Mouse (Mus musculus) splenic B cell, adult 2 months (primary cell): ENCODE results near the gene Rpl39.

Experiments used
- DNase-seq: peaks from one replicate; pipeline ENCODE4 v3.0.0-alpha.2; 2011; ENCODE audit warnings: low read depth, low spot score
- H3K27me3 ChIP-seq: 2 replicates; pipeline ENCODE4 v1.6.1; 2012; ENCODE audit warnings: mild to moderate bottlenecking, low read length, moderate library complexity, mixed read lengths; ENCODE audit not compliant: control insufficient read depth, poor library complexity, insufficient read depth, severe bottlenecking
- H3K36me3 ChIP-seq: 2 replicates; pipeline ENCODE4 v1.6.1; 2012; ENCODE audit warnings: mild to moderate bottlenecking, low read length, moderate library complexity, mixed read lengths; ENCODE audit not compliant: control insufficient read depth, poor library complexity, insufficient read depth, severe bottlenecking

The Rpl39 gene

DNA sequence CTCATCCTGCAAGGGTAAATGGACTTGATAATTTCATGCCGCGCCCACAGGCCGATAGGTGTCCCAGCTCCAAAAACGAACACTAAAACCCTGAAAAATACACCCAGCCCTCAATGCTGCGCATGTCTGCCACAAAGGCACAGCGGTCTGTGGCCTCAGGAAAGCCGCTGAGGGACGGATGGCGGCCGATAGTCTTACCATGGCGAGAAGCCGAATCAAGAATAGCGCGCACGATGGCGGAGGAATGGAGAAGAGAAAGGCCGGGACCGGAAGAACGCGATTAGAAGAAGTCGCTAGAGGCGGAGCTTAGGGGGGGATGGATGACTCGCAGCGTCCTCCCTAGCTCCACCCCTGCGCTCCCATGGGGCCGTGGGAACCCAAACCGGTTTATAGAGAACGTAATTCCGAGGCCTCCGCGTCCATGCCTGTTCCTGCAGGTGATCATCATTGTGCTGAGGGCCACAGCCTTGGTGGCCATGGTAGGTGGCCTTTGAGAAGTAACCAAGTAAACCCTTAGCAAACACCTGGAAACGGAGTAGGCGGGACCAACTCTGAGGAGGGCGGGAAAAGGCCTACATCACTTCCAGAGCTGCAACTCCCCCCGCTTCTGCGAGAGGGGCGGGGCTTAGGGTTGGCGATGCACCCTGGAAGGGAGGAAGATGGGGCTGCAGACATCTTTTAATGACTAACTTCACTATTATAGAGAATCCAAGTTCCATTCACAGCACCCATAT is at the start of gene Rpl39:
Gene Rpl39, minus strand, starts transcription at position 476 of the 734 bp plus-strand sequence.
- H3K36me3 ChIP-seq: no peaks in the 10 kb centered on the region
- DNase-seq: peak; percentile 93
- no peaks in the 10 kb centered on the region for H3K27me3 ChIP-seq

DNA sequence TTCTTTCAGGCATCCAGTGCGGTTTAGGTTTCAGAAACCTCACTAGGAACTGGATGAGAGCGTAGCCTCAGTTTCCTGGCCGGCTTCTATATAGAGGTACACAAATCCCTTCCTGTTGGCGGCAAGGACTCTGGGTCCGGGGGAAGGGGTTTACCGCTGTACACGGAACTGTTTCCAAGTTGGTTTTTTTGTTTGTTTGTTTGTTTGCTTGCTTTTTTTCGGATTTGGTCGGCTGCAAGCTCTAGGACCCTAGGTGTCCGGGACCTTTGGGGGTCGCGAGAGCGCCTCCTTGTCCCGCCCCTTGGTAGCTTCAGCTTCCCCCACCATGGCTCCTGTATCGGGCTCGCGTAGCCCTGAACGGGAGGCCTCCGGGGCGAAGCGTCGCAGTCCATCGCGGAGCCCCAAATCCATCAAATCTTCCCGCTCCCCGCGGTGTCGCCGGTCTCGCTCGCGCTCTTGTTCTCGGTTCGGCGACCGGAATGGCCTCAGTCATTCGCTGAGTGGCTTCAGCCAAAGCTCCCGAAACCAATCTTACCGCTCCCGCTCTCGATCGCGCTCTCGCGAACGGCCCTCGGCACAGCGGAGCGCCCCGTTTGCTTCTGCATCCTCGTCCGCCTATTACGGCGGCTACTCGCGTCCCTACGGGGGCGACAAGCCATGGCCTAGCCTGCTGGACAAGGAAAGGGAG is 41.6 kb upstream of the Rpl39 start, which contains the start of gene Nkap:
Gene Nkap, plus strand, starts transcription at position 125 of the 688 bp plus-strand sequence.
- Histone ChIP-seq H3K27me3 (no peaks in the 10 kb centered on the region), H3K36me3 (no peaks in the 10 kb centered on the region)
- peak; percentile 85 for DNase-seq

DNA sequence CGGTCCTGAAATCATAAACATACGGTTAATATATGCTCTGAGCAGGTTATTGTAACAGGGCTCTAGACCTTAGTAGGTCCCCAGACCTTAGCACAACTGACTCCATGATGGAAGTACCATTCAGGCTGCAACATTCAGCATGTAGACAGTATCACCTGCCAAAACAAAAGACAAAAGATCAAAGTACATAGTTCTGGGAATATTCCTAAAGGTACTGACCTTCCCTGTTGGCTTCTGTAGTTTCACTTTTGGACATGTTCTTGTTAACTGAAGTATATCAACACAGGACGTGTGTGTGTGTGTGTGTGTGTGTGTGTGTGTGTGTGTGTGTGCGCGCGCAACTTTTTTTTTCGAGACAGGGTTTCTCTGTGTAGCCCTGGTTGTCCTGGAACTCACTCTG is 40.3 kb upstream of the Rpl39 start:
- Histone ChIP-seq H3K27me3 (no peaks in the 10 kb centered on the region), H3K36me3 (no peaks in the 10 kb centered on the region)
- DNase-seq: no peak

DNA sequence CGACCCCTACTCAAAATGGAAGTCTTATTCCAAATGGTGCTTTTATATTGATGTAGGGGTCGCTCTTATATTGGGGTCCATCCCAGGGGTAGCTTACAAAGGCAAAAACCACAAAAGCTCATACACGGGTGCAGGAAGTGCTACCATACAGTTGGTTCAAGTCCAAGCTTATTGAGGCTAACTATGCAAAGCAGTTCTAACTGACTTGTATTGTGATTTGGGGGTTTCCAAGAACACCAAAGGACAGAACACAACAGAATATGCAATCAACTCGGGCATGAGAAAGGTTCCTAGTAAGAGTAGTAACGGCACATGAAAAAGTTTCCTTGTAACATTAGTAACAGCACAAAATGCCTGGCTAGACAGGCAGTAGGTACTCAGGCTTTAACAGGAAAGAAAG is 35.0 kb upstream of the Rpl39 start:
- no peaks in the 10 kb centered on the region for H3K27me3 ChIP-seq
- H3K36me3 ChIP-seq: no peaks in the 10 kb centered on the region
- DNase-seq: peak; percentile 48

DNA sequence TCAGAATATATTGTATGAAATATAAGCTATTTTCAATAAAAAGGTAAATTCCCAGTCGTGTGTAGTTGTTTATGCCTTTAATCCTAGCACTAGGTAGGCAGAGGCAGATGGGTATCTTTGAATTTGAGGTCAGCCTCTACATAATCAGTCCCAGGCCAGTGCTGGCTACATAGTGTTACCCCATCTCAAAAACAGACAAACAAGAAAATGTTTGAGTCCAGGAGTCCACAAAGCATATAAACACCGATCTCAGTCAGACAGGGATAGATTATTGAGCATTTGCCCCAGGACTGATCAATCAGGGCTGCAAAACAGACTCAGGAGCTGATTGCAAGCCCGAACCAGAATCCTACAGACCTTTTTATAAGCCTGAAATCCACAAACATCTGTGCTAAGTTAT is 34.4 kb upstream of the Rpl39 start:
- Histone ChIP-seq H3K36me3 (no peaks in the 10 kb centered on the region), H3K27me3 (no peaks in the 10 kb centered on the region)
- no peak for DNase-seq

DNA sequence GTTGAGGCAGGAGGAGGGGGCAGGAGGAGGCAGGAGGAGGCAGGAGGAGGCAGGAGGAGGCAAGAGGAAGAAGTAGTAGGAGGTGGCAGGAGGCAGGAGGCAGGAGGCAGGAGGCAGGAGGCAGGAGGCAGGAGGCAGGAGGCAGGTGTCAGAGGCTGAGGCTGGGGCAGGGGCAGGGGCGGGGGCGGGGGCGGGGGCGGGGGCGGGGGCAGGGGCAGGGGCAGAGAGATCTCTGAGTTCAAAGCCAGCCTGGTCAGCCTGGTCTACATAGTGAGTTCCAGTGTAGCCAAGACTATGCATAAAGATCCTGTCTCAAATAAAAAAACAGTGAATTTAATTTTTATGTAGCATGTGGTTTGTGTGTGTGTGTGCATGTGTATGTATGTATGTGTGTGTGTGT is 31.9 kb upstream of the Rpl39 start:
- DNase-seq: no peak
- no peaks in the 10 kb centered on the region for H3K27me3 ChIP-seq
- no peaks in the 10 kb centered on the region for H3K36me3 ChIP-seq

DNA sequence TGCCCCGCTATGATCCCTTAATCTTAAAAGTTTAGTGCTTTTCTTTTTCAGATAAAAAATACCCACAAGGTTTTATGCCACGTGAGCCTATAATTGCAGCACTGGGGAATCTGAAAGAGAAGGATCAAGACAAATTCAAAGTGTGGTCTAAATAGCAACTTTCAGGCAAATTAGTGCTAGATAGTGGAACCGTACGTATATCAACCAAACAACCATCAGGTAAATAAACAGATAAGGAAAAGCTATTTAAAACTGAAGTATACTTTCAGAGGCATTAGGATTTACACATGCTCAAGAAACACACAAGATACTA is 25.6 kb upstream of the Rpl39 start:
- no peak for DNase-seq
- Histone ChIP-seq H3K36me3 (no peaks in the 10 kb centered on the region), H3K27me3 (no peaks in the 10 kb centered on the region)

DNA sequence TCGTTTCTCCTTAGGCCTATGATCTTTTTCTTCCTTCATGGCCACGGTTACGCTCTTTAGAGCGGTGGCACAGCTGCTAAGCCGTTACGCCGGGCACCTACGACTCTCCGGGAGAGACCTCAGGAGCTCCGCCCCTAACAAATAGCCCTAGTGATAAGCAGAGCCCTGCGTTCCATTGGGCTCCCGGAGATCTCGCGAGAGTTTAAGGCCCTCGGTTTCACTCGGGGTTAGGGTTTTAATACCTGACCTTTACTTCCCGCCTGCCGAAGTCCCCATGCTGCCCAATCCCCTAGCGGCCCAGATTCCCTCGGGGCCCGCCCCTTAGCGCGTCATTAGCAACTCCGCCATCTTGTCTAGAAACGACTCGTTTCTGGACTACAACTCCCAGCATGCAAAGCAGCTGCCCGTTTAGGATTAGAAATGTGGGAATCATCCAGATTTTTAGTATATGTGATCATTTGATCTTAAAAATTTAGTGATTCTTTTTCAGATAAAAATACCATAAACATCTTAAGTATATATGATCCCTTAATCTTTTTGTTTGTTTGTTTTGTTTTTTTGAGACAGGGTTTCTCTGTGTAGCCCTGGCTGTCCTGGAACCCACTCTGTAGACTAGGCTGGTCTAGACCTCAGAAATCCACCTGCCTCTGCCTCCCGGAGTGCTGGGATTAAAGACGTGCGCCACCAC is 25.1 kb upstream of the Rpl39 start, which contains the start of gene Upf3b:
Gene Upf3b, minus strand, starts transcription at position 130 of the 688 bp plus-strand sequence.
- Histone ChIP-seq H3K27me3 (no peaks in the 10 kb centered on the region), H3K36me3 (no peaks in the 10 kb centered on the region)
- peak; percentile 97 for DNase-seq

DNA sequence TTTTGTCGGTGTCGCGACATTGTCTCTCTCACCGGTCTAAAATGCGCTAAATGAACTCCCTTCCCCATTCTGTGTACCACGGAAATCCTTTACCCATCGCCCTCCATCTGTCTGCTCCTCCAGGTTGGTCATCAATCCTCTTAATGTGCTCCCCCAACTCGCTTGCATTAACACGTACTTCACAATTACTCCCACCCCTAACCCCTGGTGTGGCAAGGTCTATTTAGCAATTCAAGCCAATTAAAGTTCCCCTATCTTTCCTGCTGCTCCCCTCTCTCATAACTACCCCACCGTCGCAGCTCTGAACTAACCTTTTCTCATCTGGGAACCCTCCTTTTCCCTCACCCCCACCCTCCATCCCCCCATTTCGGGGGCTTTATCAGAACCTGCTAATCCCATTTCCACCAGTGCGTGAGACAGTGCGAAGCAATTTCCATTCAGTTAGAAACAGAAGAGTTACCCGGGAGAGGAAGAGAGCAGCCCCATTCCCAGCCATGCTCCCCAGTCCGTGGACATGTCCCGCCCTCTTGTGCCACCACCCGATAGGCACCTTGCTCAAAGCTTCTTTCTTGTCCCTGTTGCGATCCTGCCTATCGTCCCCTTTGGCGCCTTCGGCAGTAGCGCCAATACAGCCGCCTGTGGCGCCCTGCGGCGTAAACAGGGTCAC is 24.5 kb upstream of the Rpl39 start:
- H3K36me3 ChIP-seq: no peaks in the 10 kb centered on the region
- no peaks in the 10 kb centered on the region for H3K27me3 ChIP-seq
- DNase-seq: no peak

DNA sequence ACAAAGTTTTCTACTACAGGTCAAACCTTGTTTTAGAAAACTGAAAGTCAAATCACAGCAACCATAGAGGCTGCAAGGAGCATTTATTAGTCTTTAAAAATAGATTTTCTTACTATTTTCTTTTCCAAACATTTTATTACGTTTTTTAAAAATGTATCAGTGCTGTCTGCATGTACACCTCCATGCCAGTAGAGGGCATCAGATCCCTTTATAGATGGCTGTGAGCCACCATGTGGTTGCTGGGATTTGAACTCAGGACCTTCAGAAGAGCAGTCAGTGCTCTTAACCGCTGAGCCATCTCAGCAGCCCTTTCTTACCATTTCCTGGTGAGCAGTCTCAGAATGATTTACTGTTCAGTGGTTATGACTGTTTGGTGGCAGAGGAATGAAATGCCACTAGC is 18.6 kb upstream of the Rpl39 start:
- no peaks in the 10 kb centered on the region for H3K27me3 ChIP-seq
- peak; percentile 19 for DNase-seq
- no peaks in the 10 kb centered on the region for H3K36me3 ChIP-seq

DNA sequence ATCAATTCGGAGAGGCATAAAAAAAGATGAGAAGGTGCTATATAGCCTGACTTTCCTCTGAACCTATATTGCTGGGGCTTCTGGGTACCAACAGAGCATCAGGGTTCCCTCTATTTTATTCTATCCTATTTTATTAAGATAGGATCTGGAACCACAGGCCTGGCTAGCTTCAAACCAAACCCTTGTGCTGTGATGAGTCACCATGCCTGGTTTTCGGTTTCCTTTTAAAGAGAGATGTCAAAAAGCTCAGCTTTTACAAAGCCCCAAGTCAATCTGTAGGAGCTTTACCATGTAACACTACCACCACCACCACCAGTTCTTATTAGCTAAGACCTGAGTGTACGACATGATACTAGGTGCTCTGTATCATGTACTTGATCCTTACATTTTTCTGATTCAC is 13.5 kb upstream of the Rpl39 start:
- Histone ChIP-seq H3K36me3 (no peaks in the 10 kb centered on the region), H3K27me3 (no peaks in the 10 kb centered on the region)
- no peak for DNase-seq

DNA sequence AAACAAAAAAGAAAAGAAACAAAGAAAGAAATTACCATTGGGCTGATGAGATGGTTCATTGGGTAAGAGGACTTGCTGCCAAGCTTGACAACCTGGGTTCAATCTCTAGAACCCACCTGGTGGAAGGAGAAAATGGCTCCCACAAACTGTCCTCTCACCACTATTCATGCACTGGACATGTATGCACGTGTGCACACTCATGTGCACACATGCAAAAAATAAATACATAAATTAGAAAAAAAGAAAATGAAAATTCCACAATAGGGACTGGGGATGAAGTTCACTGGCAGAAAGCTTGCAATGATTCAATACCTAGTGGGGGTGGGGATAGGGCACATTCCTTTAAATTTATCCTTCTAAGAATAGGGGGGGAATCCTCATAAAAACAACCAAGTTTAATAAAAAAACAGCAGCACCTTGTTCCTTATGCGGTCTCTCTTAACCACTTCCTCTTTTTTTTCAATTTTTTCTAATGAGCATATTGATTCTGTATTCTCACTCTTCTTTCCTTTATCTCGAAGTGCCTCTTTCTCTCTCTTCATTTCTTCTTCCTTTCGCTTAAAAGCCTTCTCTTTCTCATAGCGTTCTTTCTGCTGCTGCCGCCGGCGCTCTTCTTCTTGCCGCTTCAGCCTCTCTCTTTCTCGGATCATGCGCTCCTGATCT is 10.0 kb upstream of the Rpl39 start:
- Histone ChIP-seq H3K27me3 (no peaks in the 10 kb centered on the region), H3K36me3 (no peaks in the 10 kb centered on the region)
- peak; percentile 32 for DNase-seq

DNA sequence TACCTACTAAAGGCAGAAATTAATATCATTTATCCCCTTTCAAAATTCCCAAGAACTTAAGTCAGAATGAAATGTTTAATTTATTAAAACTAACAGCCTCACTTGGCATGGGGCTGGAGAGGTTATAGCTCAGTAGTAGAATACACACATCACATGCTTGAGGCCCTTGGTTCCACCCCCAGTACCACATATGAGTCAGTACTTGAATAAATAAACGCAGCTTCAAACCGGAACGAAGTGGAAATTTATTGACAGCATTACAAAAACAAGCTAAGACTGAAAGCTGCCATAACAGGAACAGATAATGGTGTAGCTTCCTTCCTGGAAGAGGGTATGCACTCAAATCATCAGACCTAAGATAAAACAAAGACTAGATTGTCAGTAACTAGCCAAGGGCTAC is 6.3 kb upstream of the Rpl39 start:
- H3K36me3 ChIP-seq: no peaks in the 10 kb centered on the region
- DNase-seq: no peak
- H3K27me3 ChIP-seq: no peaks in the 10 kb centered on the region

DNA sequence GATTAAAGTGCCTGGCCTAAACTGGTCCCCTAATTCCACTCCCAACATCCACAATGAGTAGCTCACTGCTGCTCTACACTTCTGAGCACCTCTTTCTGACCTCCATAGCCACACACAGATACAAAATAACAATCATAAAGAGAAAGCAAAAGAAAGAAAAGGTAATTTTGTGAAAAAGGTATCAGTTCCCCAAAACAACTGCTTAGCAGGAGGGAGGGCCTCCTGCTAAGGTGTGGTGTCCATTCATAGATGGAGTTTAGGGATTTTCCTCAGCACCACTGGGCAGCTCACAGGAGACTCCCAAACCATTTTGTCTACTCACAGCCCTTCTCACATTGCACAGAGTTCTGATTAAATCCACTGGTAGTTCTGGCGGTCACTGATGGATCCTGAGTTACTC is 3.6 kb upstream of the Rpl39 start:
- no peaks in the 10 kb centered on the region for H3K27me3 ChIP-seq
- H3K36me3 ChIP-seq: no peaks in the 10 kb centered on the region
- peak; percentile 28 for DNase-seq
